Mouse (Mus musculus) ES-E14 (cell line): Measurements from ENCODE around the gene Pcdh7.

ENCODE experiments used
- HCFC1 ChIP-seq: IDR thresholded peaks from 2 replicates; pipeline ENCODE4 v1.6.1; 2012; ENCODE audit warnings: low read length, inconsistent platforms, borderline replicate concordance; ENCODE audit not compliant: insufficient read depth
- MAFK ChIP-seq: IDR thresholded peaks from 2 replicates; pipeline ENCODE4 v1.6.1; 2014; ENCODE audit warnings: mild to moderate bottlenecking, low read depth, low read length, inconsistent platforms; ENCODE audit not compliant: insufficient read depth
- ZNF384 ChIP-seq: IDR thresholded peaks from 2 replicates; pipeline ENCODE4 v1.6.1; 2012; ENCODE audit warnings: low read depth, low read length, inconsistent platforms

GRCm38 (mm10) chr5:57943176-57943575 lies 225.4 kb downstream of the Pcdh7 start:
- TF ChIP-seq ZNF384 (no peak), HCFC1 (no peak), MAFK (no peak)
